Mouse (Mus musculus): ENCODE measurements at regions not wholly inside any gene's neighbourhood (a gene's known extent, or its start where the extent isn't known, plus 50 kb on each side); places are given as distances from the start of the nearest gene placed in this dataset.

DNA sequence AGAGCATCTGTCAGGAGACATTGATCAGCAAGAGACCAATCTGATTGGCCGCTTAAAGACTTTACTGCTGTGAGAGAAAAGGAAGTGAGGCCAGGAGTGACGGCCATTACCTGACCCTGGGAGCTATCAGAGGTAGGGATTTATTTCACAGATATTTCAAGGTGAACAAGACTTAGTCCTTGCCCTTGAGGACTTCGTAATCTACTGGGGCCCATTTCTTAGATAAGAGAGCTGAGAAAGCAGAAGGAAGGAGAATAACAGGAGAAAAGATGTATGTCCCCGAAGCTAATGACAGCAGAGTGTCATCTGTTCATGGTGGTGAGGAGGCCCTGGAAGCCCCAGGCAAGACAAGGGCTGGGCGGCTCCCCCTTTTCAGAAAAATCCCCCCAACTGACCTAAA, 127.4 kb upstream of the Cpeb2 start:
- TF ChIP-seq CTCF (IDR thresholded peaks at IDR 0.05; ENCODE audit: control insufficient read depth, insufficient read depth, insufficient read length) (no peak), MAX (IDR thresholded peaks at IDR 0.05) (no peak), MYOD1 (IDR thresholded peaks at IDR 0.05; ENCODE audit: control insufficient read depth, insufficient read length, low read depth) (no peak), FOSL1 (IDR thresholded peaks at IDR 0.05; ENCODE audit: insufficient read depth, low read length, poor library complexity, severe bottlenecking) (no peak)

All from C2C12 (cell line).